Mouse (Mus musculus) embryonic fibroblast, embryonic 13.5 days (primary cell): ENCODE results near the gene Hdac11.
"Not testable (repeated sequence)": the region's sequence is repeated elsewhere in the genome, so short reads cannot be mapped to it uniquely, and the experiment has no call there.

Source experiments
- CTCF ChIP-seq: IDR thresholded peaks from 2 replicates; pipeline ENCODE4 v1.5.1; 2011; ENCODE audit warnings: mild to moderate bottlenecking, control low read depth, low read length, moderate library complexity, borderline replicate concordance; ENCODE audit not compliant: insufficient read depth
- POLR2A ChIP-seq: IDR thresholded peaks from 2 replicates; pipeline ENCODE4 v1.6.1; 2011; ENCODE audit warnings: low read depth, mild to moderate bottlenecking, control low read depth, low read length, moderate library complexity

DNA sequence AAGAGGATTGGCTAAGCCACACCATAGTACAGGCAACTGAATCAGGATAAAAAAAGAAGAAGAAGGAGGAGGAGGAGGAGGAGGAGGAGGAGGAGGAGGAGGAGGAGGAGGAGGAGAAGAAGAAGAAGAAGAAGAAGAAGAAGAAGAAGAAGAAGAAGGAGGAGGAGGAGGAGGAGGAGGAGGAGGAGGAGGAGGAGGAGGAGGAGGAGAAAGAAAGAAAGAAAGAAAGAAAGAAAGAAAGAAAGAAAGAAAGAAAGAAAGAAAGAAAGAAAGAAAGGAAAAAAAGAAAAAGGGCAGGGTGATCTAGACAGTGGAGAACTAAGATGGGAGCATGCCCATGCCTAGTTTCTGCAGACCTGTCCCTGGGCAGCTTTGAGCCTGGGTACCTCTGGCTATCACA is 55.7 kb downstream of the Hdac11 start, which contains the start of gene Fbln2:
- not testable (repeated sequence) for TF ChIP-seq CTCF, POLR2A
